Mouse (Mus musculus) layer of hippocampus, adult 2 months (tissue): Measurements from ENCODE around the gene Psma5. TPM values are rescaled to one million over a fixed set of nuclear protein-coding genes. Genes with fewer than 3 reads are reported as not detected.

Source experiments
- DNase-seq, 2 experiments: peaks; one replicate each; pipeline ENCODE4 v3.0.0; 2022; ENCODE audit warnings: low spot score in 2 of 2
- H3K27ac ChIP-seq: fragments of 200-600 bp; 2 replicates; pipeline ENCODE4 v1.8.1; 2022
- H3K4me3 ChIP-seq: fragments of 200-600 bp; 2 replicates; pipeline ENCODE4 v1.8.1; 2022; ENCODE audit warnings: mild to moderate bottlenecking
- CTCF ChIP-seq: fragments of 200-600 bp; conservative IDR thresholded peaks from 2 replicates; pipeline ENCODE4 v1.8.1; 2022; ENCODE audit warnings: antibody characterized with exemption, mild to moderate bottlenecking, moderate library complexity
- total RNA-seq, 2 experiments: library from RNA; stranded (reverse); gene quantifications; 2 replicates each; pipeline ENCODE4 v1.2.3; 2021

Gene Psma5
- total RNA-seq, 2 experiments from 2014 or later, result 68.2 to 76.8 TPM

DNA sequence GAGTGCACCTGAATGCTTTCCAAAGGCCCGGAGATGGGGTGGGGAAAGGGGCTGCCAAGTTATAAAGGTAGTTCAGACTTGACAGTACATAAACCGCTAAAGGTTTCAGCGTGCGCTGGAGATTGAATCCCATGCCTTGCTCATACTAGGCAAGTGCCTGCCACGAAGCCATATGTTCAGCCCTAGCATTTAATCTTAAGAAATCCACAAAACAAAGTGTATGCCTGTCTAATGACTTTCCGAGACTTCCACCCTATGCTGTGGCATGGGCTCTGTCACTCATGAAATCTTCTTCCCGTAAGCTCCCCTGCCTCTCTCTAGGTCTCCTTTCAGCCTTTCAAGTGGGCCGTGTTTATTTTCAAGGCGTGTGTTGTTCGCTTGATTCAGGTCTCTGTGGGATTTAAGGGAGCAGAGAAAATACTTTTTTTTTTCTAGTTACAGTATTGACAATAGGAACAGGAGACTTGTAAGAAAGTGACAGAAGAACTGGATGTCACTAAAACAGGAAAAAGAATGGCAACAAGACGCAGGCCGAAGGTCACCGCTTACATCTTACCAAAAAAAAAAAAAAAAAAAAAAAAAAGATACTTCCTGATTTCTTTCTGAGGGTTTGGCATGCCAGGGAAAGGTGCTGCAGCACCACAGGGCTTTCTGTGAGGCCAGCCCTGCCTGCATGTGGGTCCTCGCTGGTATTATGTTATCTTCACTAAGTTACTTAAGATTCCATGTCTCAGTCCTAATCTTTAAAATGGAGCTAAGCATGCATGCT lies 30.1 kb downstream of the Psma5 start:
- TF ChIP-seq CTCF, result no peak
- H3K27ac ChIP-seq, result peak overlapping the region; percentile 92
- DNase-seq, result no peak
- peak overlapping the region; percentile 71 for H3K4me3 ChIP-seq

DNA sequence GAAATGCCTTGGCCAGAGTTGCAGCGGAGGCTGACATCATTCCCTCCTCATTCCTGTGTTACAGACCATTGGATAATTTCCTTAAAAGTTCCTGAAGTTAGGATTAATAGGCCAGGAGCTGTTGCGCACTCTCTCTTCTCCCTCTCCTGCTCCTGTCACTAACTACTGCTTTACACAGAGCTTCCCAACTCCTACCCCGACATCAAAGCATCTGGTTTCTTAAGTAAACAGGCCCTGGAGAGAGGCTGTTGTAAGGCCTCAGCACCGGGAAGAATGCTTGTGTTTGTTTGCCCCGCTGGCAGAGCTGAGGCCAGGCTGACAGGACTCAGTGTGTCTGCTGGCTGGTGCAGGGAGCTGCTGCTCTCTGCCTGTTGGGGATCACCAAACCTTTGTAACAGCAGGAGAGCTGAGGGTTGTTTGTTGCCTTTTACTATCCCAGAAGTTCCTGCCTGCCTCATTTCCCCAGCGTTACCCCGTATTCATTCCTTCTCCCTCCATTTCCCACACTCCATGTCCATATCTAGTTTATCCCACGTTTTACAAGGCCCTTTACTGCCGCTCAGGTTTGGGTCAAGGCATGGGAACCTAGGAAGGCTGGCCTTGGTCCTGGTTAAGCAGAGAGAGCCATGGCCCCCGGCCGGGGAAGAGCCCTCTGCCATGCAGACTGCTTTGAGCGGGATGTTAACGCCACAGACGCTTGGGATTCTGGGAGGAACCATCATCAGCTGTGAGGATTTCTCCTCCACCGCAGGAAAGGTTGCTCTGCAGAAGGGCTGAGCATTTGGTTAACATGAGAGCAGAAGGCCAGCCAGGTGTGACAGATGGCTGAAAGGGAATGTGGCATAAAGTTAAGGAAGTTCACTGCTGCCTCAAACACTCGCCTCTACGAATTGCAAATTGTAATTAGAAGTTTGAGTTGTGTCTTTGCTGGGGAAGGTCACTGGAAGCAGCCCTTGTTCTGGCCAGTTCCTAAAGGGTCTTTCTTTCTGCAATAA lies 31.4 kb downstream of the Psma5 start:
- Histone ChIP-seq H3K27ac (peak overlapping the region; percentile 92), H3K4me3 (peak overlapping the region; percentile 71)
- TF ChIP-seq CTCF, result no peak
- DNase-seq, result peak in 1 of 2 experiments; percentile 65

DNA sequence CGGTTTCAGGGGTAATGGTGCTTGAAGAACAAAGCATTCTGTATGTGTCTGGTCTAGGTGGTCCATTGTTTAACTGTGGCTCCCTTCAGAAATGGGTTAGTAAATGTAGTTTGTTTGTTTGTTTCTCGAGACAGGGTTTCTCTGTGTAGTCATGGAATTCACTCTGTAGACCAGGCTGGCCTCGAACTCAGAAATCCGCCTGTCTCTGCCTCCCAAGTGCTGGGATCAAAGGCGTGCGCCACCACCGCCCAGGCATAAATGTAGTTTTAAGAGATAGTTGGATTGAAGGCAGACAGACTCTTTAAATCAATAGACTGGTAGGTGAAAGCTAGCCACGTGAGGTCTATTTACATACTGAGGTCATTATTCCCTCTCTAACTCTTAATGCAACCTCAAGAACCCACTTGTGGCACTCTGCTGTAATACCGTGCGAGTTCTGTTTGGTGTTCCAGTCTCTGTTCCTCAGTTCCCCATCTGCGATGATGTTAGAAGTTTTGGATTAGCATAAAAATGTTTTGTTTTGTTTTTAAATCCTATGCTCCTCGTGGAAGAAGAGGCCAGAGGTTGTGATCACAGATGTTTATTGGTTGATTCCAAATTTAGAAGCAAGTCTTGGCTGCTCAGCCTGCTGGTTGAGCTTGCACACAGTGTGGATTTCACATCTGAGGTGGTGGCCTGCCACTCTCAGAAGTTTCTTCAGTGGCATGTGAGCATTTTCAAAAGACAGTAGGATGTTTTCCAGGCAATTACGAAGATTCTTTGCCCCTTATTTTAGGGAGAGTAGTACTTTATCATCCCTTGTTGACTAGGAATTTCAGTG lies 32.8 kb downstream of the Psma5 start:
- Histone ChIP-seq H3K27ac (peak overlapping the region; percentile 92), H3K4me3 (no peak overlapping the region)
- TF ChIP-seq CTCF, result no peak
- no peak for DNase-seq

DNA sequence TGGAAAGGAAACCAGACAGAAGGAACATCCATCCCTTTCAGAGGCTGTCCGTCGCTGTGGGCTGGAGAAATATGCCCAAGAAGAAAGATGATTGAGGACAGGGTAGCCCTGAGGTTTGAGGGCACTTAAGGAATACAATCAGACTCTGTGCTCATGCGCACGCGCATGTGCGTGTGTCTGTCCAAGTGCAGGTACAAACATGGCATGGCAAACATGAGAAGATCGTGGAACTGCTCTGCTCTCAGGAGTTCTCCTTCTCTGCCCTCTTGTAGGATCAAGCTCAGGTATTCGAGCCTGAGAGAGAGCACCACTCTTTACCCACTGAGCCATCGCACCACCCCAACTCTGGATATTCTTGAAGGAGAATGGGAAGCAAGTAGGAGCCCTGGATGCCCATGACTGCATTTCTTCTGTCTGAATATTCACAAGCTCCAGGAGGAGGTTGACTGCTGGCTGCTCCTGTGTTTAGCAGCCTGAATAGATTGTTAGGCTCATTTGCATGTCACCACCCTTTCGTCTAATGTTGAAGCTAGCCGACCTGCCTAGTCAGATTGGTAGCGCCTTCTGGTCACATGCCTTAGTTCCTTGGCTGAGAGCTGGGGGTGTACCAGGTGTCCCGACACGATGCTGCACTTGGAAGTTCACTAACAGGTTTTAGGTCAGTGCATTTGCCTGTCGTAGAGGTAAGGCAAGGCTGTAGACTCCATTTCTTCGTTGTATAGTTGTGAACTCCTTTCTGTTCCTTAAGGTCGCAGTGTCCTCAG lies 34.5 kb downstream of the Psma5 start:
- Histone ChIP-seq H3K4me3 (no peak overlapping the region), H3K27ac (peak overlapping the region; percentile 73)
- DNase-seq, result no peak
- no peak for TF ChIP-seq CTCF

DNA sequence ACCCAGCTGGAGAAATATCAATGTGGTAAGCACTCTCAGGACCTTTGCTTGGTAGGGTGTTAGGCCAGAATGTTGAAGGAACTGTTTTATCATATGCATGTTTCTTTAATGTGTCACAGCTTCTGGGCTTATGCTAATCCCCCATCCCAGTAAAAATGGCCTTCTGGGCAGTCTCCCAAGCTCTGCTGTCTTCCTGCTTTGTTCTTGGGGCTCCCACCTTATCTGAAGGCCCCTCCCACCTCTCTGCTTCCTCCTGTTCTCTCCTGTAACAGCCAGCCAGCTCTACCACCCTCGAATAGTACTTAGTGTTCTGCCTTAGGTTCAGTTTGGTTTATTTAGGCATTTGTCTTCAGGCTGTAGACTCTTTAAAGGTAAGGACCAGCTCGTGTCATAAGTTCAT lies 37.7 kb downstream of the Psma5 start:
- no peak for DNase-seq
- TF ChIP-seq CTCF, result no peak

DNA sequence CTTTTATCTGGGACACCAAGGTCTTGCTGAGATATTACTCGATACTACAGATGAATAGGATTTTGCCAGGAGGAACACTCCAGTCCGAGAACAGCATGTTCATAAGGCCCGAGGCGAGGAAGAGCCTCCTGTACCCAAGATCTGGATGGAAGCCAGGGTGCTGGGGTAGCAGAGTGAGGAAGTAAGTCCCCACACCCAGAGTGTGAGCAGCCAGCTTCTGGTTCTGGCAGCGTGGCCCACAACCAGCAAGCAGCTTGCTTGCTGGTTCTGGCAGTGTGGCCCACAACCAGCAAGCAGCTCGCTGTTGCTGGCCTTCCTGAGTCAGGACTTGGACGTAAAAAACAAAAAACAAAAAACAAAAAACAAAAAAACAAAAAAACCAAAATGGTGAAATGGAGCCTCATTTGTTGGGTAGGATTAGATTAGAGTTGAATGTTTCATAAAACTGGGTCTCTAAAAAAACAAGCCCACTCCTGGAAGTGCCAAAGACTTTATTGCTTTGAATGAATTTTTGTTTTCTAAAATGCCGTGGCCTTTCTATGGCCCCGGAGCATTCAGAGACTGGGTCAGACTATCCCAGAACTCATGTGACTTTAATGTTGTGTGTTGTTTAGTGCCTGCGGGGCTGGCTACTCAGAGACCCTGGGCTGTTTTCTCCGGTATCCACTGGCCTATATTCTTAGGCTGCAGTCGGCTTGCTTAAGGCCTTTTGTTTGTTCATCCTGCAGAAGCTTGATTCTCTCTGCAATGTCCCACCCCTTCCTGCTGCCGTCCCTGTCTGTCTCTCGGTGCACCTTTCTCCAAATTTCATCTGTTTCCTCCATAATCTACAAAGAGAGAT lies 38.9 kb downstream of the Psma5 start:
- peak overlapping the region; percentile 93 for H3K27ac ChIP-seq
- DNase-seq, result peak; percentile 56 to 76
- peak overlapping the region; percentile 34 for H3K4me3 ChIP-seq
- TF ChIP-seq CTCF, result no peak

More for the DNA sequence above, 37.7 kb downstream of the Psma5 start:
- peak overlapping the region; percentile 93 for H3K27ac ChIP-seq
- H3K4me3 ChIP-seq, result no peak overlapping the region

DNA sequence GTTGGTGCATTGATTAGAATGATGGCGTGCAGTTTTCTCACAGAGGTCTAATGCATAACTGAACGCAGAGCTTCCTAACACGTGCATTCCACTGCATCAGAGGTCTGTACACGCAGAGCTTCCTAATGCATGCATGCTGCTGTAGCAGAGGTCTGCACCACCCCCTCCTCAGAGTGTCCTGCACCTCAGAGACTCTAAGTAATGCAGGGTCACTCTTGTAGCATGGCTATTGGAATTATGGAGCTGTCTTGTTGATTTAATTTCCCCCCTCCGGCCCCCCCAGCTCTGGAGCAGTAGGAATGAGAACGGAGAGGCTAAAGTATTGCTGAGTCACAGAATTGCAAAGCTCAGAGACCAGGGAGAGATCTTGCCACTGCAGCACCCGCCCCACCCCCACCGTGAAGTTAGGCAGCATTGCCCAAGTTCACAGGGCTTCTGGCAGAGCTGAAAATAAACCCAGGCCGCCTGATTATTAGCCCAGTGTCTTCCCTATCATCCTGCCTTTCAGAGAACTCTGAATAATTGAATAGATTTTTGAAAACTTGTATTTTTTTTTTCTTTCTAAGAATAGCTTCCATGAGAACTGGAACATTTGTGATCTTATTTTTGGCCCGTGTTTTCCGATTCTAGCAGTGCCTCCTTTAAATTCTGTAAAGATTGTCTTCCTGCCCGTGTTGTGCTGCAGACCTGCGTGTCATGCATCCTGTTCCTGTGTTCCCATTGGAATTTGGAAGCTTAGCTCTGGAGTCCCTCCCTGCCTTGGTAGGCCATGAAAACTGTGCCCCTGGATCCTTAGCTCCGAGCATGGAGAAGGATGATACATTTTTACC lies 39.7 kb downstream of the Psma5 start:
- peak overlapping the region; percentile 34 for H3K4me3 ChIP-seq
- peak overlapping the region; percentile 93 for H3K27ac ChIP-seq
- TF ChIP-seq CTCF, result no peak
- DNase-seq, result peak in 1 of 2 experiments; percentile 59

DNA sequence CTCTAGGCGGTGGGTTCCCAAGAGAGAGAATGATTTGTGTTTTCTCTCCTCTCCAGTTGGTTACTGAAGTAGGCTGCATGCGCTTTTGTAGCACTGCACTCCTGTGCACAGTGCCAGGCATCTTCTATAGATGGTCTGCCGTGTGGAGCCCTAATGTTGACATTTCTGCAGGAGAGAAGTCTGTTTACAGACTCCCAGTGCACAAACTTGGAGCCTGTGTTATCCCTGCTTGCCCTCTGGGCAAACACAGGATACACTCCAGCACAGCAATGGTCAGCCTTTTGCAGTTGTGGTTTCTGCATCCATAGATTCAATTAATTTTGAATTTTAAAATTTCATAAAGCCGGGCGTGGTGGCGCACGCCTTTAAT lies 40.3 kb downstream of the Psma5 start:
- H3K27ac ChIP-seq, result peak overlapping the region; percentile 93
- peak overlapping the region; percentile 34; the same call in 1 of the 2 replicates for H3K4me3 ChIP-seq
- no peak for DNase-seq
- TF ChIP-seq CTCF, result no peak

DNA sequence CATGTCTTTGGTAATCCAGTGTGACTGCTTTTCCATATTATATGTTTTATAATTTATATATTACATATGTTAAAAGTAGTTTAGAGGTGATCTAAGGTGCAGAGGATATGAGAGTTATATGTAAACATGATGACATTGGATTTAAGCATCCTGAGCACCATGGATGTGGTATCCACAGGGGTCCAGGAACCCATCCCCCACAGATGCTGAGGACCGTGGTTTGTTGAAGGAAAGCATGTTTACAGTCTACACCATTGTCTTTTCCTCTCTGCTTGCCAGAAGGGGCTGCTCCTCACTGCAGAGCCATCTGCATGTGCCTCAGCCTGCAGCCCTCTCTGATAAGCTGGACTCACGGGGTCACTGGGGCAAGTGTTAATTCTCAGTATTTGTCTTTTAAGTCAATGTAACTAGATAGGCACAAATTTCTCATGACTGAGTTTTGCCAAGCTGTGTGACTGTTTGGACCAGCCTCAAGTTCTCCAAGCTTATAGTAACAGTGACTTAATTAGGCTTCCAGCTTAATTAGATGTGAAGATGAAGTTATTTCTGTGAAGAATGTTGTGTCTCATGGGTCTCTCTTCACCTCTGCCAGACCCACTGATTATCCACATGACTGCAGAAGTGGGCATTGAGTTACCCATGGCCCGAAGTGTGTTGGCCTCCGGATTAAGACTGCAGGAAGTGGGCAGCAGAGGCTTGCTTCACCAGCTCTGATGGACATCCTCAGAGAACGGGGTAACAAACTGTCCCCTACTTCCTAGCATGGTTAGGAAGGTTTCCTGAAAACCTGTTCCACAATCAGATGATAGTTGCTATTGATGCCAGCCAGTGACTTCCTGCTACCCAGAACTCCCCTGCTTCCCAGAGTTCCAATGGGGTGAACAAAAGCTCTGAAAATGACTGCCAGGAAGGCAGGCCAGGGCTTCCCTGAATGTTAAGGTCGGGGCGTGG lies 41.2 kb downstream of the Psma5 start:
- no peak for DNase-seq
- no peak overlapping the region for H3K4me3 ChIP-seq
- H3K27ac ChIP-seq, result peak overlapping the region; percentile 93
- no peak for TF ChIP-seq CTCF
